21 mouse cellular contexts compared by ENCODE assay signal in the genomic region with DNA sequence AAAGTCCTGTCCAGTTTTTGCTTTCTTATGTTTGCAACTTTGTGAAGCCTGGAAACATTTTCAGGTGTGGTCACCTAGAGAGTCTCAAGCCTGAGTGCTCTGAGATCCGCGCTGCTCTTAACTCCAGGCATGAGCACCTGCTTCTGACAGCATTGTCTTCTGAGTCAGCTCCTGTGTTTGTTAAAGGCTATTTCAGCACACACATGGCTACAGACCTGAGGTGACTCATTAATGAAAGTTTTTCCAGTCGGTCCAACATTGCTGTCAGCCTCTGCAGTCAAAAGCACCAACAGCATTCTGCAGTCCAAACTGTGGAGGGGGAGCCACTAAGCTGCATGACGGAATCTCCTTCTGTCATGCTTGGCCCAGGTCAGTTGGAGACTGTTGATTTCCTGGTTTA.
A peak's percentile ranks its signal among the peaks of the same experiment; 100 is the strongest.
DNase-seq lines count a peak whose midpoint lies in the region; ATAC-seq and TF ChIP-seq lines count a peak whose summit lies in the region.
"Had no signal": no experiment of that assay in that cellular context is flagged by ENCODE, and none has a peak within 500 bp of the region (broad histone marks: within the 10 kb centered on the region; RNA-seq: fewer than 3 reads in every experiment).

No protein-coding gene starts in this region.

- in situ Hi-C loops in Patski (cut with MboI; ENCODE audit: low pct_unique_long_range_greater_than_20kb), result no loop called here

- no peaks in the 10 kb centered on the region for H3K27me3 ChIP-seq in kidney, embryonic 14.5 days (ENCODE audit: control insufficient read depth, insufficient read depth, low read length)
- peaks cover 17% of the 10 kb centered on the region for H3K27me3 ChIP-seq in Patski
- H3K27me3 ChIP-seq in stomach, postnatal 0 days (ENCODE audit: control insufficient read depth, insufficient read depth, low read length), result no peaks in the 10 kb centered on the region
- H3K27me3 ChIP-seq in midbrain, postnatal 0 days (ENCODE audit: insufficient read depth, low read length), result no peaks in the 10 kb centered on the region
- H3K27me3 ChIP-seq: embryonic facial prominence, embryonic 13.5 days; hindbrain, embryonic 15.5 days had no signal

- POLR2A ChIA-PET in Patski (lab: Charles Lee), result interaction anchor here (1.0 kb wide), 1 partner anchor 13 kb away, joined by 3 read pairs; no protein-coding TSS in a partner anchor

- H3K36me3 ChIP-seq in kidney, embryonic 14.5 days (ENCODE audit: control insufficient read depth, insufficient read depth, low read length), result no peaks in the 10 kb centered on the region
- no peaks in the 10 kb centered on the region for H3K36me3 ChIP-seq in stomach, postnatal 0 days (ENCODE audit: control insufficient read depth, insufficient read depth, low read length)
- H3K36me3 ChIP-seq in midbrain, postnatal 0 days (ENCODE audit: insufficient read depth, low read length), result no peaks in the 10 kb centered on the region
- H3K36me3 ChIP-seq: embryonic facial prominence, embryonic 13.5 days; G1E; heart, embryonic 13.5 days; hindbrain, embryonic 15.5 days had no signal

- TF ChIP-seq CTCF in Patski (IDR thresholded peaks at IDR 0.05), result no peak
- no peak for TF ChIP-seq CTCF in stomach, postnatal 0 days (IDR thresholded peaks at IDR 0.05; ENCODE audit: low read depth)
- no peak for TF ChIP-seq CTCF in midbrain, postnatal 0 days (IDR thresholded peaks at IDR 0.05)

- peaks cover 7% of the 10 kb centered on the region for H3K4me1 ChIP-seq in kidney, embryonic 14.5 days (ENCODE audit: control insufficient read depth, insufficient read depth, low read length)
- no peaks in the 10 kb centered on the region for H3K4me1 ChIP-seq in stomach, postnatal 0 days (replicated peaks; ENCODE audit: control insufficient read depth, insufficient read depth)
- no peaks in the 10 kb centered on the region for H3K4me1 ChIP-seq in midbrain, postnatal 0 days (ENCODE audit: insufficient read depth, low read length)

- DNase-seq in kidney, postnatal 10 days, result peak; percentile 49
- peak; percentile 11 for DNase-seq in urinary bladder, postnatal 25 days (ENCODE audit: low spot score)
- DNase-seq in urinary bladder, adult 18-20 months (ENCODE audit: low spot score in 2 of 2), result no peak
- DNase-seq in Patski (ENCODE audit: low read depth, low spot score), result peak; percentile 39
- DNase-seq in stomach, postnatal 0 days (ENCODE audit: low spot score), result no peak
- no peak for DNase-seq in midbrain, postnatal 0 days (ENCODE audit: low spot score)
- no peak for DNase-seq in cerebellum, adult 18-20 months
- DNase-seq: adrenal gland, adult 2 months; adrenal gland, postnatal 25 days; B cell, adult 2 months; forebrain, postnatal 0 days; gastrocnemius, postnatal 14 days; heart, adult 2 months; heart, postnatal 36 days had no signal

- WGBS in kidney, embryonic 14.5 days, result 79% methylated on average over 4 of the region's 4 CpGs
- WGBS in stomach, postnatal 0 days, result 52% methylated on average over 4 of the region's 4 CpGs
- WGBS in midbrain, postnatal 0 days, result 81% methylated on average over 4 of the region's 4 CpGs

- no peak overlapping the region for H3K27ac ChIP-seq in kidney, embryonic 14.5 days (ENCODE audit: low read depth, low read length)
- H3K27ac ChIP-seq in stomach, postnatal 0 days (replicated peaks), result no peak overlapping the region
- H3K27ac ChIP-seq in midbrain, postnatal 0 days (ENCODE audit: low read depth, low read length), result no peak overlapping the region
- H3K27ac ChIP-seq: embryonic facial prominence, embryonic 13.5 days; forebrain, embryonic 13.5 days; heart, adult 2 months; heart, embryonic 13.5 days; hindbrain, embryonic 15.5 days had no signal

- ATAC-seq in kidney, embryonic 14.5 days (ENCODE audit: low FRiP score, low TSS enrichment), result no peak
- ATAC-seq in Patski, result peak; percentile 40
- ATAC-seq in stomach, postnatal 0 days (ENCODE audit: low FRiP score, low TSS enrichment), result peak; percentile 69
- ATAC-seq in midbrain, postnatal 0 days (ENCODE audit: low FRiP score), result no peak
- ATAC-seq: CD4-positive, CD25-positive, alpha-beta regulatory T cell, adult 4 months; forebrain, embryonic 13.5 days; forebrain, postnatal 0 days had no signal

- H3K9me3 ChIP-seq in kidney, embryonic 14.5 days (ENCODE audit: control insufficient read depth, low read length), result no peaks in the 10 kb centered on the region
- H3K9me3 ChIP-seq in stomach, postnatal 0 days (ENCODE audit: control insufficient read depth, low read length), result no peaks in the 10 kb centered on the region
- no peaks in the 10 kb centered on the region for H3K9me3 ChIP-seq in midbrain, postnatal 0 days (ENCODE audit: low read length)
- H3K9me3 ChIP-seq: embryonic facial prominence, embryonic 13.5 days; forebrain, embryonic 13.5 days; heart, embryonic 13.5 days; hindbrain, embryonic 15.5 days had no signal

- no peak overlapping the region for H3K9ac ChIP-seq in kidney, embryonic 14.5 days (ENCODE audit: low read depth, low read length)
- no peak overlapping the region for H3K9ac ChIP-seq in stomach, postnatal 0 days (ENCODE audit: low read length)
- H3K9ac ChIP-seq in midbrain, postnatal 0 days (replicated peaks; ENCODE audit: low read length, poor library complexity, severe bottlenecking), result no peak overlapping the region
- H3K9ac ChIP-seq: embryonic facial prominence, embryonic 13.5 days; forebrain, embryonic 13.5 days; forebrain, postnatal 0 days; heart, embryonic 13.5 days; hindbrain, embryonic 15.5 days had no signal

- CTCF ChIA-PET in Patski (lab: Charles Lee), result no interaction called here

- no peak overlapping the region for H3K4me2 ChIP-seq in kidney, embryonic 14.5 days (replicated peaks; ENCODE audit: low read depth, low read length)
- H3K4me2 ChIP-seq in stomach, postnatal 0 days (replicated peaks; ENCODE audit: low read depth), result no peak overlapping the region
- no peak overlapping the region for H3K4me2 ChIP-seq in midbrain, postnatal 0 days (ENCODE audit: low read depth, low read length, poor library complexity, severe bottlenecking)
- H3K4me2 ChIP-seq: embryonic facial prominence, embryonic 13.5 days; forebrain, embryonic 13.5 days; heart, embryonic 13.5 days; hindbrain, embryonic 15.5 days had no signal

- no peak for TF ChIP-seq EP300 in stomach, postnatal 0 days (optimal IDR thresholded peaks at IDR 0.05)

- H3K4me3 ChIP-seq in kidney, embryonic 14.5 days (ENCODE audit: low read length), result no peak overlapping the region
- H3K4me3 ChIP-seq in stomach, postnatal 0 days (ENCODE audit: low read depth, low read length), result no peak overlapping the region
- no peak overlapping the region for H3K4me3 ChIP-seq in midbrain, postnatal 0 days (ENCODE audit: low read depth, low read length)
- H3K4me3 ChIP-seq: embryonic facial prominence, embryonic 13.5 days; forebrain, embryonic 13.5 days; heart, adult 2 months; heart, embryonic 13.5 days; hindbrain, embryonic 15.5 days had no signal

Comparison
In these comparisons a context has a peak if more than half of its experiments do, and no peak if none do; other contexts are left out.
1. DNase-seq: peak in kidney, postnatal 10 days (single experiment), urinary bladder, postnatal 25 days (single experiment) and Patski (single experiment); none in urinary bladder, adult 18-20 months (0 of 2), stomach, postnatal 0 days (single experiment), midbrain, postnatal 0 days (single experiment) and cerebellum, adult 18-20 months (0 of 2).
2. ATAC-seq: peak in Patski (single experiment) and stomach, postnatal 0 days (single experiment); none in kidney, embryonic 14.5 days (single experiment) and midbrain, postnatal 0 days (single experiment).